Mouse (Mus musculus) liver, embryonic 13.5 days (tissue): ENCODE data around the gene Kcnh1. TPM values are rescaled to one million over a fixed set of nuclear protein-coding genes. Genes with fewer than 3 reads are reported as not detected.

Source experiments
- ATAC-seq: fragments of 200-750 bp; cut with Nextera tagmentation; 2 replicates; pipeline ENCODE4 v1.8.0; 2017; ENCODE audit warnings: low read depth, mild to moderate bottlenecking, moderate number of reproducible peaks, moderate library complexity
- DNase-seq: peaks from one replicate; pipeline ENCODE4 v3.0.0; 2022
- H3K27ac ChIP-seq: fragments of 300-500 bp; sonication (generic); 2 replicates; pipeline ENCODE4 v1.5.1; 2015; ENCODE audit warnings: moderate library complexity, mild to moderate bottlenecking, inconsistent platforms
- H3K27me3 ChIP-seq: fragments of 300-500 bp; sonication (generic); 2 replicates; pipeline ENCODE4 v1.6.1; 2015; ENCODE audit warnings: mild to moderate bottlenecking, inconsistent platforms
- H3K36me3 ChIP-seq: fragments of 300-500 bp; sonication (generic); 2 replicates; pipeline ENCODE4 v1.6.1; 2015; ENCODE audit warnings: mild to moderate bottlenecking, inconsistent platforms
- H3K4me1 ChIP-seq: fragments of 300-500 bp; sonication (generic); replicated peaks from 2 replicates; pipeline ENCODE4 v1.6.1; 2015; ENCODE audit warnings: inconsistent platforms
- H3K4me2 ChIP-seq: fragments of 300-500 bp; sonication (generic); 2 replicates; pipeline ENCODE4 v1.6.1; 2015; ENCODE audit warnings: inconsistent platforms, mild to moderate bottlenecking, moderate library complexity
- H3K4me3 ChIP-seq: fragments of 300-500 bp; sonication (generic); replicated peaks from 2 replicates; pipeline ENCODE4 v1.5.1; 2015; ENCODE audit warnings: mild to moderate bottlenecking, inconsistent platforms
- H3K9ac ChIP-seq: fragments of 300-500 bp; sonication (generic); 2 replicates; pipeline ENCODE4 v1.6.1; 2015; ENCODE audit warnings: mild to moderate bottlenecking, inconsistent platforms
- H3K9me3 ChIP-seq: fragments of 300-500 bp; sonication (generic); replicated peaks from 2 replicates; pipeline ENCODE4 v1.6.1; 2016; ENCODE audit warnings: inconsistent platforms
- WGBS: fragments of 180-500 bp; shearing (Covaris S2); methylation state at CpG from one replicate; pipeline ENCODE4 v1.1.7; 2015; ENCODE audit not compliant: insufficient replicate concordance; 5-methylcytosine and 5-hydroxymethylcytosine counted together
- polyA plus RNA-seq: library from polyadenylated mRNA; unstranded; fragments of >200 nt; fragmentation: Nextera tagmentation; extraction: Ambion mirVana; gene quantifications from 2 replicates; pipeline ENCODE4 v1.2.1, GENCODE M21; 2015

Kcnh1 gene
- polyA plus RNA-seq, 1 experiment from 2014 or later, result 0.02 TPM

DNA sequence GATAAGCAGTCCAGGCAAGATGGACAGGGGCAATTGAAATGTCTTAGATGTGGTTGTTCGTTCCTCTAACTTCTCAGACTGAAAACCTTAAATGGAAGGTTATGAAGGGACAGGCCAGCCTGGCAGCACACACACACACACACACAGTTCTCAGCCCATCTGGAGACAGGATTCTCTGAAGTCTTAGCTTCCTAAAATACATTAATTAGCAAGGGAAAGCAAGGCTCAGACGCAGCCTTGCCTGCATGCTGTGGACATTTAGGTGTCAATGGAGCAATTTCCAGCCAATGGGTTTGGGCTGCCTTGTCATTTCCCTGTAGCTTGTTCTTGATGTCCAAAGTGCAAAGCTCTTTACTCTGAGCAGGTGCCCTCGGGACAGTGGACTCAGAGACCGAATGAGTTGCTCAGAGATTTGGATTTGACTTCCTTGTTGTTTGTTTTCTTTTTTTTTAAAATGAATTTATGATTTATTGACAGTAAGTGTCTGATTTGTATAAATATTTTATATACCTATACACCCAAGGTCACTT is 188.0 kb downstream of the Kcnh1 start:
- WGBS, result 65% methylated on average over 4 of the region's 4 CpGs
- Histone ChIP-seq H3K27ac (no peak overlapping the region), H3K27me3 (no peaks in the 10 kb centered on the region), H3K36me3 (no peaks in the 10 kb centered on the region), H3K9ac (no peak overlapping the region), H3K9me3 (no peaks in the 10 kb centered on the region), H3K4me2 (no peak overlapping the region), H3K4me3 (no peak overlapping the region), H3K4me1 (no peaks in the 10 kb centered on the region)
- ATAC-seq (no peak), DNase-seq (no peak)

DNA sequence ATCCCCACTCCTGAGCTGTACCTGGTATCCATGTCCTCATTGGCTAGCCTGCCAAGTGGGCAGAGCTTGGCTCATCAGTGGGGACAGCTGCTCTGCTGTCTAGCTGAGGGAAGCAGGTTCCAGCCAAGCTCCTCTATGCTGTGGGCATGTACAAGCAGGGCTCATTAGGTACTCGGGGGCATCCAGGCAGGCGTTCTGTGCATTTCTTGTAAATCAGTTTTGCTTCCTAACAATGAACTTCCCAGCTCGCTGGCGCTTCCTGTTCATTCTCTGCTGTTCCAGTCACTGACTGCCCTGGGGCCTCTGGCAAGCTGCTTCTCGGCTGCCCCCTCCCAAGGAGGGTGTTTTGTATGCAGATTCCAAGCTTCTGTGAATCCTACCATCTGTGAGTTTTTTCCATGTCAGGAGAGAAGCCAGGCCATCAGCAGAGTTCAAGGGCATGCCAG is 190.0 kb downstream of the Kcnh1 start:
- Histone ChIP-seq H3K27me3 (no peaks in the 10 kb centered on the region; the same call in 1 of the 2 replicates), H3K9me3 (no peaks in the 10 kb centered on the region), H3K27ac (no peak overlapping the region), H3K4me3 (no peak overlapping the region), H3K36me3 (no peaks in the 10 kb centered on the region), H3K9ac (no peak overlapping the region), H3K4me2 (no peak overlapping the region), H3K4me1 (no peaks in the 10 kb centered on the region)
- DNase-seq, result no peak
- ATAC-seq, result no peak
- WGBS, result 49% methylated on average over 5 of the region's 5 CpGs

DNA sequence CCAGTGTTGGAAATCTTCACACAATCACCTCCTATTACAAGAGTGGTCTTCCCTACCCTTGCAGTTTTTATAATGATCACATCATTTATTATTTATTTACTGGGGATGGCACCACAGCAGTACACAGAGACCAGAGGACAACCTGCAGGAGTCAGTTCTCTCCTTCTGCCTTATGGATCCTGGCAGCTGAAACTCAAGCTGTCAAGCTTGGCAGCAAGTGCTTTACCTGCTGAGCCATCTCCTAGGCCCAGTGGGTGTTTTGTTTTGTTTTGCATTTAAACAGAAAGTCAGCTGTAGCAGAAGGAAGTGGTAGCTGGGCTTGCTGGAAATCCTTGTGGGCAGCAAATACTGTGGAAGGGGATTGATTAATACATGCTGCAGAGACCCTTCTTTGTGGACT is 197.1 kb downstream of the Kcnh1 start:
- DNase-seq (no peak), ATAC-seq (no peak)
- Histone ChIP-seq H3K36me3 (no peaks in the 10 kb centered on the region), H3K27ac (no peak overlapping the region), H3K4me1 (no peaks in the 10 kb centered on the region), H3K4me2 (no peak overlapping the region), H3K4me3 (no peak overlapping the region), H3K9me3 (no peaks in the 10 kb centered on the region), H3K9ac (no peak overlapping the region), H3K27me3 (peaks cover 4% of the 10 kb centered on the region; the same call in 1 of the 2 replicates)

DNA sequence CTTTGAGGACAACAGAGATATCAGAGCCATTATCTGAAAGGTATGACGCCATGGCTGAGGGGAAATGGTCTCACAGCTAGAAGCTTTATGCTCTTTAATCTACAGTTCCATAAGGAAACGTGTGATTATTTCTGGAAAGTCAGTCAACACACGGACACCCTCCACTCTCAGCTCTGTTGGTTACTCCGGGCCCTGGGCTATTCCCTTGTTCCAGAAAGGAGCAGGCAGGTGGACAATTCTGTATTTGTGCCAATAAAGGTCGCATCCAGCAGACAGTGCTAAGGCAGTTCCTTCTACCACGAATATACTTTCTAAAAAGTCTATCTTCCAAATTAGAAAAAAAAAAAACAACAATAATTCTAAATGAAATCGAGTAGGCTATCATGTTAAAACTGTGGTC is 200.5 kb downstream of the Kcnh1 start:
- ATAC-seq, result no peak
- WGBS, result 50% methylated on average over 7 of the region's 7 CpGs
- Histone ChIP-seq H3K9me3 (no peaks in the 10 kb centered on the region), H3K27ac (no peak overlapping the region), H3K4me3 (no peak overlapping the region), H3K4me2 (no peak overlapping the region), H3K4me1 (no peaks in the 10 kb centered on the region), H3K36me3 (no peaks in the 10 kb centered on the region), H3K27me3 (peaks cover 5% of the 10 kb centered on the region; the same call in 1 of the 2 replicates), H3K9ac (no peak overlapping the region)
- no peak for DNase-seq

DNA sequence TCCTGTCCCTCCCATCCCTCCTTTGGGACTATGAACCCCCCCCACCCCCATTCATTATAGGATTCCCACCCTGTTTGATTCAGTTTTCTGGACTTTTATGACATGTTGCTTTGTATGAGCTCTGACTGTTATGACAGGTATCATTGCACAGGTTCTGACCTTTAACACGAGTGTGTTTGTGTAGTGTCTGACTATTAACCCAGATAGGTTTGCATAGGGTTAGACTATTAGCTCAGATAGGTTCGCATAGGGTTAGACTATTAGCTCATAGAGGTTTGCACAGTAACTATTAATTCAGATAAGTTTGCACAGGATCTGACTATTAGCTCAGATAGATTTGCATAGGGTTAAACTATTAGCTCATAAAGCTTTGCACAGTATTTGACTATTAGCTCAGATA is 201.7 kb downstream of the Kcnh1 start:
- WGBS, result 53% methylated on average over 2 of the region's 2 CpGs
- Histone ChIP-seq H3K27ac (no peak overlapping the region), H3K27me3 (peaks cover 7% of the 10 kb centered on the region; the same call in 1 of the 2 replicates), H3K4me1 (no peaks in the 10 kb centered on the region), H3K4me2 (no peak overlapping the region), H3K36me3 (no peaks in the 10 kb centered on the region), H3K9ac (no peak overlapping the region), H3K9me3 (no peaks in the 10 kb centered on the region), H3K4me3 (no peak overlapping the region)
- no peak for ATAC-seq
- no peak for DNase-seq

DNA sequence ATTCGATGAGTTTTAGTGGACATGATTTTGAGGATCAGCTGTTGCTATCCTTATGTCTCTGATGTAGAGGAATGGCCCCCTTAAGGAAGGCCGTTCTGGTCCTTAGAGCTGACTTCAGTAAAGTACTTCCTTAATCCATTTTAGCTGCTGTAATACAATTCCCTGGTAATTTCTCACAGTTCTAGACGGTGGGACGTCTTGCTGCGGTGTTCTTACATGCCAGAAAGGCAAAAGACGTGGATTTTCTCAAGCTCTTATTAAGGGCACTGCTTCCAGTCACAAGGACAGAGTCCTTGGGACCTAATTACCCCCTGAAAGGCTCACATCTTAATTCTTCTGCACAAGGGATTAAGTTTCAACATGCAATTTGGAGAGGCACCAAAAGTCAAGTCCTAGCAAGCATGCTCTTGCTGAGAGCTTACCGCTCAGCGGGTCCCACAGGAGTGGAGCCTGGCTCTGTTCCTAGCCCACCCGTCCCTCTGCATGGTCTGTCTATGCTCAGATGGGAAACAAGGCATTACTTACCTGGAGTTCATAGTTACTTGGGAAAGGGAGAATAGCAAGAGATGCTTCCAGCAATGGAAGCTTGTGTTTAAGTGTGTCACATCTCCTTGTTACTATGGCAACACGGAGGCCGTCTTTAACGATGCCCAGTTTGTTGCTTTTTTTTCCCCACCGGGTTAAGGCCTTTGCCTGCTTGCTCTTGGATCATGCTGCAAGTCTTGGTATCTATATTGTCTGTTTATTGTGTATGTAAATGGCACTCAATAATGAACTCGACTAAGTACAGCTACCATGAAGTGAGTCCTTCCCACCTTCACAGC is 209.3 kb downstream of the Kcnh1 start:
- H3K36me3 ChIP-seq, result no peaks in the 10 kb centered on the region
- WGBS, result 66% methylated on average over 14 of the region's 14 CpGs
- ATAC-seq (no peak), DNase-seq (no peak)
- H3K27ac ChIP-seq, result no peak overlapping the region
- H3K4me3 ChIP-seq, result no peak overlapping the region
- H3K9me3 ChIP-seq, result no peaks in the 10 kb centered on the region
- no peak overlapping the region for H3K9ac ChIP-seq
- no peaks in the 10 kb centered on the region for H3K4me1 ChIP-seq
- H3K27me3 ChIP-seq, result peaks cover 3% of the 10 kb centered on the region; the same call in 1 of the 2 replicates
- H3K4me2 ChIP-seq, result no peak overlapping the region

DNA sequence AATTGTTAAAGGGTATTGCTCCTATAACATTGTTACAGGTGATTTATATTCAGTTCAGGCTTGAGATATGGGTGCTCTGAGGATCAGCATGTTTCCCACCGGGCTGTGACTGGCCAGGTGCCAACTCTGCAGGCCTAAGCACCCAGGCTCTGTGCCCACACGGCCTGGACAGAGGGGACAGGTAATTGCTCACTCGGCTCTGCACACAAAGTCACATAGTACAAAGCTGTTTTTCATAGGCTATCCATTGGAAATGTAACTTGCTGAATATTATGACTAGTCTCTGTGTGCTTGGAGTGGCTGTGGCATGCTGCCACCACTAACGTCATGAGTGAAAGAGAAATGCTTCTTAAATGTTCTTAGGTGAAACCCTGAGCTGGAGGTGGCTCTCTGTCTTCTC is 210.4 kb downstream of the Kcnh1 start:
- H3K9ac ChIP-seq, result no peak overlapping the region
- H3K36me3 ChIP-seq, result no peaks in the 10 kb centered on the region
- WGBS, result 50% methylated on average over 4 of the region's 4 CpGs
- no peaks in the 10 kb centered on the region for H3K9me3 ChIP-seq
- no peak overlapping the region for H3K27ac ChIP-seq
- H3K27me3 ChIP-seq, result peaks cover 3% of the 10 kb centered on the region; the same call in 1 of the 2 replicates
- DNase-seq, result no peak
- no peaks in the 10 kb centered on the region for H3K4me1 ChIP-seq
- ATAC-seq, result no peak
- no peak overlapping the region for H3K4me3 ChIP-seq
- no peak overlapping the region for H3K4me2 ChIP-seq

DNA sequence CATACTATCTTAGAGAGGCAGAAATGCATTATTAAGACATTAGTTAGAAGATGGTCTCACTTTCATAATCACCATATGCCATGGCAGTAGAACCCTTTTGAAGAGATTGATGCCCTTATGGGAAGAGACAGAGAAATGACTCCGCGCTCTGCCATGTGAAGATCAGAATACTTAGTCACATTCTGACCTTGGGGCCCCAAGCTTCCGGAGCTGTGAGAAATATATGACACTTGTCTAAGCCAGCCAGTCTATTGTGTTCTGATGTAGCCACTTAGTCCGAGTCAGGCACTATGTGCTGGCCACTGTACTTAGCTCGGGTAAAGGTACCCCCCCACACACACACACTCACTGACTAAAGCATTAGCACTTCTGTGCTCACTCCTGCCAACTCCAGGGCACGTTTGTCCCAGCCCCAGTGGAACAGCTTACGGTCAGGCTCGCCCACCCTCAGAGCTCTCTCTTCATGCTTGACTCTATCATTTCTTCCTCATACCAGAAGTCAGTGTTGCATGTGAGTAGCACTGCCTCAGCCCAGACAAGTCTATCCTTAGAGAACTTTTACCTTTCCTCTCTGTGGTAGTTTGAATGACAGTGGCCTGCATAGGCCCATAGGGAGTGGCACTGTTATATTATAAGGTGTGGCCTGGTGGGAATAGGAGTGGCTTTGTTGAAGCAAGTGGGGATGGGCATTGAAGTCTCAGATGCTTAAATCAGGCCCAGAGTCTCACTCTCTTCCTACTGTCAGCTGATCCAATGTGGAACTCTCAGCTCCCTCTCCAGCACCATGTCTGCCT is 212.5 kb downstream of the Kcnh1 start:
- DNase-seq, result no peak
- no peaks in the 10 kb centered on the region for H3K36me3 ChIP-seq
- H3K4me2 ChIP-seq, result no peak overlapping the region
- no peaks in the 10 kb centered on the region for H3K9me3 ChIP-seq
- no peak for ATAC-seq
- WGBS, result 70% methylated on average over 8 of the region's 8 CpGs
- H3K9ac ChIP-seq, result no peak overlapping the region
- H3K27me3 ChIP-seq, result no peaks in the 10 kb centered on the region
- no peak overlapping the region for H3K4me3 ChIP-seq
- no peaks in the 10 kb centered on the region for H3K4me1 ChIP-seq
- H3K27ac ChIP-seq, result no peak overlapping the region

DNA sequence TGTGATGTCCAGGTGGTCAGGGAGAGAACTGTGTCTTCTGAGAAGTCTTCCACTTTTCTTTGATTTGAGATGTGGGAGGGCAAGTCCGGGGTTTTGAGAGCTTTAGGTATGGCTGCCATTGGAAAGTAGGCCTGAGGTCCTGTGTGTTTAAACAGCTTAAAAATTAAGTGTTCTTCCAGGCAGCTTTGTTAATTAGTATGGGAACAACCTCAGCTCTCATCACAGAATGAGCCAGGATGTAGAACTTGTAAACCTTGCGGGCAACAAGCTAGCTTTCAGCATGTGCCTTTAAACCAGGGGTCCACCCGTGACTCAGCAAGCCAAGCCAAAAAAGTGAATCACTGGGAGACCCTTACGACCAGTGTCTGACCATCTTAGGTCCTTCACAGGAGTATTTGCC is 214.6 kb downstream of the Kcnh1 start:
- H3K4me3 ChIP-seq, result no peak overlapping the region
- no peak overlapping the region for H3K4me2 ChIP-seq
- no peak overlapping the region for H3K27ac ChIP-seq
- H3K9ac ChIP-seq, result no peak overlapping the region
- no peak for ATAC-seq
- no peaks in the 10 kb centered on the region for H3K9me3 ChIP-seq
- H3K27me3 ChIP-seq, result no peaks in the 10 kb centered on the region
- no peak for DNase-seq
- no peaks in the 10 kb centered on the region for H3K4me1 ChIP-seq
- 65% methylated on average over 4 of the region's 4 CpGs for WGBS
- no peaks in the 10 kb centered on the region for H3K36me3 ChIP-seq

DNA sequence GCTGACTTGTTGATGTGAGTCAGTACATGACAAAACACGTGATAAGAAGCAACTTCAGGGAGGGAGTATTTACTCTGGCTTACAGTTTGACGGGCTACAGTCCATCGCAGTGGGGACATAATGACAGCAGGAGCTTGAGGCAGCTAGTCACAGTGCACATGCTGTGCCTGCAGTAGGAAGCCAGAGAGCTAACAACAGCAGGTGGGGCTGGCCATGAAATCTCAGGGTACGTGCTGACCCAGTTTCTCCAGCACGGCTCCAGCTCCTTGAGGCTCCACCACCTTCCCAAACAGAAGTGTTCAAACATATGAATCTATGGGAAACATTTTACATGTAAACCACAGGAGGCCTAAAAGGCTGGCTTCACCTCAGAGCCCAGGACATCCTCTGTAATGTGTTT is 216.0 kb downstream of the Kcnh1 start:
- no peak for ATAC-seq
- Histone ChIP-seq H3K9ac (no peak overlapping the region), H3K27ac (no peak overlapping the region), H3K9me3 (no peaks in the 10 kb centered on the region), H3K4me3 (no peak overlapping the region), H3K27me3 (no peaks in the 10 kb centered on the region), H3K36me3 (no peaks in the 10 kb centered on the region), H3K4me2 (no peak overlapping the region), H3K4me1 (no peaks in the 10 kb centered on the region)
- no peak for DNase-seq
- WGBS, result 66% methylated on average over 5 of the region's 5 CpGs

DNA sequence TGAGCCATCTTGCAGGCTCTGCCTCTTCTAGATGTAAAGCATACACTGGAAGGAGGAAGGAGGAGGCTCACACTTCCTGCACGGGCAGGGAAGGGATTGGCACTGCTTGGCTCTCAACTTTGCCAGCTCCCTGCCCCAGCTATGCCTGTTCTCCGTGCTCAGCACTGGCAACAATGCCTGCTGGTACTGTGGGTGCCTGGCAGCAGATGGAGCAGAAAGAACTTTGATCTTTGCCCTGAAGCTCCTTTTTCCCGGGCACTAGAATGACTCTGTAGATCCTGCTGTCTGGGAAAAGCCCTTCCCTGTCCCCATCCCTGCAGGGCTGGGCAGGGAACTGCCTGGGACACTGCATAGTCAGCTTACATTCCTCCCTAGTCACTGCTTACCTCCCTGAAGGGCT is 225.2 kb downstream of the Kcnh1 start:
- Histone ChIP-seq H3K27me3 (no peaks in the 10 kb centered on the region), H3K9ac (no peak overlapping the region), H3K4me2 (no peak overlapping the region), H3K27ac (no peak overlapping the region), H3K4me1 (no peaks in the 10 kb centered on the region), H3K36me3 (no peaks in the 10 kb centered on the region), H3K9me3 (no peaks in the 10 kb centered on the region), H3K4me3 (no peak overlapping the region)
- DNase-seq (no peak), ATAC-seq (no peak)
- 40% methylated on average over 3 of the region's 3 CpGs for WGBS
